Mouse (Mus musculus) liver, adult (tissue): ENCODE results near the gene Med15.
A peak's percentile ranks its signal among the peaks of the same experiment; 100 is the strongest.

Experiments used
- GATA4 ChIP-seq: IDR thresholded peaks from 2 replicates; pipeline ENCODE4 v1.6.1; 2014; ENCODE audit warnings: mild to moderate bottlenecking, low read length; ENCODE audit not compliant: insufficient replicate concordance

Med15 gene

GRCm38 (mm10) chr16:17744536-17744935, 11.8 kb upstream of the Med15 start:
- TF ChIP-seq GATA4, result no peak

- no peak for TF ChIP-seq GATA4
Observed at GRCm38 (mm10) chr16:17743279-17743678, 10.6 kb upstream of the Med15 start.

GRCm38 (mm10) chr16:17742810-17743209, 10.1 kb upstream of the Med15 start:
- TF ChIP-seq GATA4, result no peak

GRCm38 (mm10) chr16:17740080-17740479, 7.4 kb upstream of the Med15 start:
- no peak for TF ChIP-seq GATA4

- TF ChIP-seq GATA4, result no peak
Observed at GRCm38 (mm10) chr16:17736156-17736555, 3.5 kb upstream of the Med15 start.

- no peak for TF ChIP-seq GATA4
Observed at GRCm38 (mm10) chr16:17733646-17734045, 955 bp upstream of the Med15 start.

GRCm38 (mm10) chr16:17732431-17732830, 260 bp downstream of the Med15 start:
- no peak for TF ChIP-seq GATA4

- no peak for TF ChIP-seq GATA4
Observed at GRCm38 (mm10) chr16:17732021-17732420, 670 bp downstream of the Med15 start.

GRCm38 (mm10) chr16:17729974-17730373, 2.7 kb downstream of the Med15 start:
- TF ChIP-seq GATA4, result no peak

GRCm38 (mm10) chr16:17727179-17727861, 5.4 kb downstream of the Med15 start:
- TF ChIP-seq GATA4, result no peak

- no peak for TF ChIP-seq GATA4
Observed at GRCm38 (mm10) chr16:17724448-17724847, 8.2 kb downstream of the Med15 start.

GRCm38 (mm10) chr16:17723325-17723626, 9.4 kb downstream of the Med15 start:
- TF ChIP-seq GATA4, result no peak

GRCm38 (mm10) chr16:17722461-17723324, 10.0 kb downstream of the Med15 start:
- TF ChIP-seq GATA4, result no peak

GRCm38 (mm10) chr16:17721822-17722460, 10.8 kb downstream of the Med15 start:
- no peak for TF ChIP-seq GATA4

- TF ChIP-seq GATA4, result no peak
Observed at GRCm38 (mm10) chr16:17721114-17721808, 11.4 kb downstream of the Med15 start.

GRCm38 (mm10) chr16:17717791-17718190, 14.9 kb downstream of the Med15 start:
- peak; percentile 44; the same call in 1 of the 2 replicates for TF ChIP-seq GATA4

GRCm38 (mm10) chr16:17707541-17707940, 25.1 kb downstream of the Med15 start:
- TF ChIP-seq GATA4, result no peak
